Mouse (Mus musculus) skeletal muscle tissue, adult 2 months (tissue): ENCODE results near the gene Gfy.
"Not testable (repeated sequence)": the region's sequence is repeated elsewhere in the genome, so short reads cannot be mapped to it uniquely, and the experiment has no call there.

ENCODE experiments used
- DNase-seq: peaks from one replicate; pipeline ENCODE4 v3.0.0-alpha.2; 2012; ENCODE audit warnings: low read depth, low spot score

Gfy gene

DNA sequence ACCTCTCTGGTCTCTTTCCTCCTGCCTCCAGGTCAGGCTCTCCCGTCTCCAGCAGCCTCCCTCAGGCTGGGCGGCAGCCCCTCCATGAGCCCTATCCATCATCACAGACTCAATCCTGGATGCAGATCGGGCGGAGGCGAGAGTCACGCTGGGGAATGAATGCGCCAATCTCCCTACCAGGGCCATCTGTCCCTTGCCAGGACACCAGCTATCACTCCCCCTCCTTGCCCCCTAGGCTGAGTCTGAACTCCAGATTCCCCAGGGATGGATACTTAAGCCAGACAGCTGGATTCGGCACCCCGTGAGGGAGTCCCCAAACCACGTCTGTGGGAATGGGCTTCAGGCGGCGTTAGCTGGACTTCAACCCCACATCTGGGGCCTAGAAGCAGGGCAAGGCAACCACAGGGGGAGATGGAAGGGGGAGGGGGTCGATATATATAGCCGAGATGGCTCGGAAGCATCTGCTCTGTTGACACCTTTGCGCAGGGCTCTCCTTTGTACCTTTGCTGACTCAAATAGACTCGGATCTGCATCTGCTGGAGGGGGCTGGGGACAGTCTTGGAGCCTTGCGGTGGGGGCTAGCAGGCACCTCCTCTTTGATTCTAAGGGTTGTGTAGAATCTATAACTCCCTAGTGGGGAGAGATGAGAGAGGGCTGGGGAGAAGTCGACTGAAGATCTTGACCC is 11.5 kb downstream of the Gfy start:
- DNase-seq, result no peak

DNA sequence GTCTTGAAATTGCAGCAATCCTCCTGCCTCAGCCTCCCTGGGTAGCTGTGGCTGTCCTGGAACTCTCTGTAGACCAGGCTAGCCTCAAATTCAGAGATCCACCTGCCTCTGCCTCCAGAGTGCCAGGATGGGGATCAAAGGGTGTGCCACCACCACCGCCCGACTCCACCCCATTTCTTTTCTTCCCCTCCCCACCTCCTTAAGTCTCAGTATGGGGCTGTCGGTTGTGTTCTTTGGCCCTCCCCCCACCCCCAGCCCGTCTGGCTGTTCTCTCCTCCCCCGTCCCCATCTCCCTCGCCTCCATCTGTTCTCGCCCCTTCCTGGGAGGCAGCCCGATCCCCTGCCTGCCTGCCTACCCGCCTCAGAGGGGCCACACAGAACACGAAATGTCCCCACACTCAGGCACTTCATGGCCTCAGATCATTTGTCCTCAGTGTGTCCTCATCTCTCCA is 12.4 kb downstream of the Gfy start:
- no peak for DNase-seq

DNA sequence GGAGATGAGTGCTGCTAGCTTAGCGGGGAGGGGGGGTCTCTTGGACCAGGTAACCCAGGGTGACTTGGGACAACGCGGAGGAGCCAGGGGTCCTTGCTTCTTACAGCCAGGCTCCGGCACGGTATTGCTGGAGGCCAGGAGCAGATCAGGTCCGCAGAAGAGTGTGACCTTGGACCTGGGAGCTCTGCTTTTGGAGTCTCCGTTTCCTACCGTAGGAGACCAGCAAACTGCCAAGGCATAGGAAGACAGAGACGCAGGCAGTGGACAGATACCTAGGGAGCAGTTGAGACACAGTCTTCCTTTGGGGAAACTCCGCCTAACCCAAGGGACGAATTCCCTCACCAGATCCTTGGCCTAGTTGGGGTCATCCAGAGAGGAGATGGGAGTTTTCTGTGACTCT is 13.7 kb downstream of the Gfy start:
- no peak for DNase-seq

DNA sequence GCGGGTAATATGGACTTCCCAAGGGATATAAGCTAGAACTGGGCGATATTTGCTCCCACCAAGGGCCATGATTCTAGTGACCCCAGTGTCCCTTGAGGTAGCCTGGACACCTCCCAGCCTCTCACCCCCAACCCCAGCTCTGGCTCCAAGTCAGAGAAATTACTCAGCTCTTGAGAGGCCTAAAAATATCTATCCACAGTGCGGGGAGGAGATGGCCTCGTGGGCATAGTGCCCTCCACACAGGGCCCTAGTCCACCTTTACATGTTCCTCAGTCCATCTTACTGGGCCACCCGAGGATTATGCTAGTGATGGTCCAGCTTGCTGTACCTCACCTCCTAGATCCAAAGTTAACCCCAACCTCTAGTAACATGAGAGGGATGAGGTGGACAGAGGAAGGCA is 14.5 kb downstream of the Gfy start:
- no peak for DNase-seq

DNA sequence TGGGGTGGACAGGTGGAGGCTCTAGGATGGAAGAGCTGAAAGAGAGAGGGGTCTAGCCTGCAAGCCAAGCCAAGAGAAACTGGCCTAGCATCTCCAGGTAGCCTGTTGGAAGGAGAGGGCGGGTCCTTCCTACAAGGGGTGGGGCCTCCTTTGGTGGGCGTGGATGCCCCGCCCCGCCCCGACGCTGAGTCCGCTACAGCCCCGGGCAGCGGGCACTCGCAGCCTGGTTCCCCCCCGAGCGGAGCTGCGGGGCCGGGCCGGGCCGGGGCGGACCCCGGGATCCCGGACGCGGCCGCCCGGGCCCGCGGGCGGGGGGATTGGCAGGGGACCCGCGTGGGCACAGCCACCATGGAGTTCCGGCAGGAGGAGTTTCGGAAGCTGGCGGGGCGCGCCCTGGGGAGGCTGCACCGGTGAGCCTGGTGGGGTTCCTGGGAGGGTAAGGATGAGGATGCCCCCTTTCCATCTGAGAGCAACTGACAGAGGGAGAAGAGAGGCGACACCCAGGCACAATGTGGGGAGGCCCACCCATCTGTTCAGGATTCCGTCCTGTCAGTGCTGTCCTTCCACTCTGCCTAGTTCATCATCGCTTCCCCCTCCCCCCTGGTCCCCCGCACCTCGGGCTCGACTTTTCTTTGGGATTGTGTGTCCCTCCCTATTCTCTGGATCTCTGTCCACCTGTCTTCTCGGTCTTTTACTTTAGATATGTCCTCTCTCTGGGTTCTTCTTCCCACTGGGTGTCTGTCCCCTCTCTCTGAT is 15.5 kb downstream of the Gfy start, which contains the start of gene Slc17a7:
Slc17a7 (plus strand) TSS at position 215 of the 756 bp plus-strand sequence.
- no peak for DNase-seq

DNA sequence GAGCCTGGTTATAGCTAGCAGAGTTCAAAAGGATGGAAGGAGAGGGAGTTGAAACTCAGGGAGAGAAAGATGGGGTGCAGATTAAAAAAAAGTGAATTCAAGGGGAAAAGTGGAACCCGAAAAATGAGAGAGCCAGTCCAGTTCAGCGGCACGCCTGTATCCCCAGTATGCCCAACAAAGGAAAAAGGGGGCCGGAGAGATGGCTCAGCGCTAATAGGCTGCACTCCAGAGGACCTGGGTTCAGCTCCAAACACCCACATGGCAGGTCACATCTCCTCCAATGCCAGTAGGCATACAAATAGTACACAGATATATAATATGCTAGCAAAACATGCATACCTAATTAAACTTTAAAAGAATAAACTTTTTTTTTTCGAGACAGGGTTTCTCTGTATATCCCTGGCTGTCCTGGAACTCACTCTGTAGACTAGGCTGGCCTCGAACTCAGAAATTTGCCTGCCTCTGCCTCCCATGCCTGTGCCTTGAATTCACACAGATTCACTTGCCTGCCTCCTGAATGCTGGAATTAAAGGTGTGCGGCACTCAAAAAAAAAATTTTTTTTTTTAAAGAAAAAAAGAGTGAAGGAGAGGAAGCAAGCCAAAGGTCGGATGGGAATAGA is 16.3 kb downstream of the Gfy start:
- DNase-seq, result no peak

DNA sequence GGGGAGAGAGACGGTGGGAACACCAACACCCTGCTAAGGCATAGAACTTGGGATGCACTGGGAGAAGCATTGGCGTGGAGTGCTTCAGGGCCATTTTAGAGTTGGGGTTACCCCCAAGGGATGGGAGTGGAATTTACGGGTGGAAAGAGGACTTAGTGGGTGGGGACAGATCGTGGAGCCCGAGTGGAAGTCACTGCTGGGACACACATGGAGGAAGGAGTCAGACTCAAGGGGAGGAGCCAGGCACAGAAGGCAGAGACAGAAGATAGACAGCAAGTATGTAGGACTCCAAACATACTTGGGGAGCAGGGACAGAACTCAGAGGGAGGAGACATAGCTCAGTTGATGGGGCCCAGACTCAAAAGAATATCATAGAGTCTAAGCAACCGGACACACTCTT is 16.8 kb downstream of the Gfy start:
- DNase-seq, result no peak

DNA sequence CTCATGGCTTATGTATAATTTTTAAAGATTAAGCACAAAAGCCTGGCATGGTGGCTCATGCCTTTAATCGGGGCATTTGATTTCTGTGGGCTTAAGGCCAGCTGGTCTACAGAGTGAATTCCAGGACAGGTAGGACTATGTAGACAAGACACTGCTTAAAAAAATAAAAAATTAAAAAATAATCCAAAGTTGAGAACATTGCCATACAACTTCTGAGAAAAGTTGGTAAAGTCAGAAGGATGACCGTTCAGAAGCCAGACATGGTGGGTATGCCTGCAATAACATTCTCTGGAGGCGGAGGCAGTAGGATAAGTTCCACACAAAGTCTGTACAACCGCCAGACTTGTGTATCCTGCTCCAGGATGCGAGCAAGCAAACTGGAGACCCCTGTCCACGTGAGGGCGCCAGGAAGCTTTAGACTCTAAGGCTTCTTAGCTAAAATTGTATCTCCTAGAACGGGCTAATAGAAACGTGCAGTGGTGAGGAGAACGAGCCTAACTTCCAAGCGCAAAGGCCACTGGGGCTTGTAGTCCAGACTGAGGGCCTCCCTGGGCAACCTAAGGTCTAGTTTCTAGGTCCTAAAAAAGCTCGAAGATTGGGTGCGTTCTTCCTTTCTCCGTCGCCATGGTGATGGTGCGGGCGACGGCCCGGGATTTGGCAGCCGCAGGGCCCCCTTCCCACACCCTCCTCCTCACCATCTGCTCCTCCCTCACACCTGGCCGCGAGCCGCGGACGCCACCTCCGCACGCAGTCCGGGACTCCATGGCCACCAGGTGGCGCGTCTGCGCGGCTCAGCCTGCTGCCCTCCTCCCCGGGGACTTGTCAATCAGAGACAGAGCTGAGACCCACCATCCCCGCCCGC is 17.5 kb downstream of the Gfy start:
- DNase-seq, result peak; percentile 75

DNA sequence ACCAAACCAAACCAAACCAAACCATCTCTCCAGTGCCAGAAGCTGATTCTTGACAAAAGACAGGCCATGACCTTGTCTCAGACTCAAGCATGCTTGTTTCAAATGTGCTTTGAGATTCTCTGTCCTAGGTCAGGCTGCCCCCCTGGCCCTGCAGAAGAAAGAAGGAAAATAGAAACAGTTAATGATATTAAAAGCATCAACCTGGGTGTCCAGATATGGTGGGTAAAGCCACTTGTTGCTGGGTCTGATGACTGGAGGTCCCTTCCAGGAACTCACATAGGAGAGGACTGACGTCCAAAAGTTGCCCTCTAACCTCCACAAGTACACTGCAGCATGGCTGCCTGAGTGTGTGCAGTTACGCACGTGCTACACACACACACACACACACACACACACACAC is 18.5 kb downstream of the Gfy start:
- DNase-seq, result no peak

DNA sequence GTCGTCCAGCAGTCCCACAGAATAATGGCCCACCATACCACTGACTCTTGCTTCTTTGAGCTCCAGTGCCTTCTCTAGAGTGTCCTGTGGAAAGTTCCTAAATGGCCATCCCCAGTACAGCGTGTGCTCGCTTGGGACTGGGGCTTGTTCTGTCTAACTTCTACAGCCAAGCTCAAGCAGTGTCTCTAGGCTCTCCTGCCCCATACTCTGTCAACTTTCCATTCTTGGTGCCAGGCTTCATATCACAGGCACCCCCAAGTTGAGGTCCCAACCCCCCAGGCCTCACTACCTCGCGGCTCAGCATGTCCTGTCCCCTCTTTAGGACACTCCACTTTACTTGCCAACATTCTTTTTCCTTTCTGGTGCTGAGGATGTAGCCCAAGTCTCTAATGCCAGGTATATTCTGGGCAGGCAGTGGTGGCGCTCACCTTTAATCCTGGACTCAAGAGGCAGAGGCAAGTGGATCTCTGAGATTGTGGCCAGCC is 19.0 kb downstream of the Gfy start:
- no peak for DNase-seq

DNA sequence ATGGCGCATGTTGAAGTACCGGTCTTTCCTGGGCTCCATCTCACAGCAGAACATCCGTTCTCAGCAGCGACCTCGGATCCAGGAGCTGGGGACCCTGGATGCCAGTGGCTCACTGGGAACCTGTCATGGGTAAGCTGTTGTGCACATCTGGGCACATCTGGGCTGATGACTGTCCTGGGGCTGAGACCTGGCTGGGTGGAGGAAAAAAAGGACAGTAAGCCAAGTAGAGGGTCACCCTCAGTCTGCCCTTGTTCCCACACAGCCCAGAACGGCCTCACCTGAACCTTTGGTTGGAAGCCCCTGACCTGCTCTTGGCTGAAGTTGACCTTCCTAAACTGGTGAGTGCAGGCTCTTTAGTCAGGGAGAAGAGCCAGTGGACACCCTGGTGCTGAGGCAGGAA is 20.4 kb downstream of the Gfy start:
- DNase-seq, result no peak

DNA sequence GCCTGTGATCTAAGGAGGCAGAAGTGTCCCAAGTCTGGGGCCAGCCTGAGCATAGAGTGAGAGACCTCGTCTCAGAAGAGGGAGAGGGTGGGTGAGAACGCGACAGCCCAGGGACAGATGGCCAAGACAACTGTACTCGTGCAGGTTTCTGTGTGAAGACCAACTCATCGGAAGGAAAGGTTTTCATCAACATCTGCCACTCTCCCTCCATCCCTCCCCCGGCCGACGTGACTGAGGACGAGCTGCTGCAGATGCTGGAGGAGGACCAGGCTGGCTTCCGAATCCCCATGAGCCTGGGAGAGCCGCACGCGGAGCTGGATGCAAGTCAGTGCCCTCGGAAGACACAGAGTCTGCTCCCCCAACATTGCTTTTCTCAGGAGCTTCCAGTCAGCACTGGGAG is 21.9 kb downstream of the Gfy start:
- DNase-seq, result no peak

DNA sequence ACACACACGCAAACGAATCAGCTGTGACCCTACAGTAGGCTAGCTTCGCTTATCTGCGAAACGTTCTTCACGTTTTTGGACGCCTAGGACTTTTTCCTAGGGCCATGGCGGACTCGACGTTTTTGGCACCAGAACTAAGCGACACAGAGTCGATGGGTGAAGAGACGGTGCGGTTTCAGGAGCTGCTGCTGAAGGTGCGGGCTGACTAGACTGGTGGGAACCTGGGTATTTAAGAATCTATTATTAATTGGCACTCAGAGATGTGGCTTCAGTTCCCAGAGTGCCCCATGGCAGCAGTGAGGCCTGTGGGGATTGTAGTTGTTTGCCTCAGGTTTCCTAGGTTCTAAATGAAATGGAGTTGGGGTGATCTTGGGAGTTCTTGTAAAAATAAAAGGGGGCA is 23.2 kb downstream of the Gfy start:
- DNase-seq, result no peak

DNA sequence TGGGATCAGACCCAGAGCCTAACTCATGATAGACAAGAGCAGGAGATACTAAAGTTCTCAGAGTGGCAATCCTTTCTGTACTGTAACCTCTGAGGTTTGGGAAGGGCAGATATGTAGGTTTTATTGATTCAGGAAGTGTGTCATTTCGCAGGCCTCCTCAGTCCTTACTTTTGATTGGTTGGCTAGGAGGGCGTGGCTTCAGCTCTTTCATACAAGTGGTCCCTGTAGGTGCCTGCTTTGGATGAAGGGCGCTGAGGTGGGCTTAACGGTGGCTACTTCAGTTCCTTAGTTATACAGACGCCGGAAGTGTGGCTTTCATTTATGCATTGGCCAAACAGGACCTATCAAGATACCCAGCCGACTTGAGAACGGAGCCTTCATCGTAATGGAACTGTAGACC is 23.8 kb downstream of the Gfy start:
- DNase-seq, result no peak

DNA sequence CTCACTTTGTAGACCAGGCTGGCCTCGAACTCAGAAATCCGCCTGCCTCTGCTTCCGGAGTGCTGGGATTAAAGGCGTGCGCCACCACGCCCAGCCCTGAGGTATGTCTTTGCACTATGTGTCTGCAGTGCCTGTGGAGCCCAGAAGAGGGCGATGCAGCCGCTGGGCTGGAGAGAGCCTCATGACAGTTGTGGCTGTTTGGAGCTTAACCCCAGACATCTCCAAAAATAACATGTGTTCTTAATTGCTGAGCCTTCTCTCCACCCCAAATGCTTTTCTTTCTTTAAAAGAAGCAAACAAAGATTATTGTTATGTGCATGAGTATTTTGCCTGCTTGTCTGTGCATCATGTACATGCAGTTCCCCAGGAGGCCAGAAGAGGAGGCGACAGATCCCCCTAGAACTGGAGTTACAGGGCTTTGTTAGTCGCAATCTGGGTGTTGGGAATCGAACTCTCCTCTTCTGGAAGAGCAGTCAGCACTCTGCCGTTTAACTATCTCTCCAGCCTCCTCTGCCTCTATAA is 24.3 kb downstream of the Gfy start:
- DNase-seq, result no peak

DNA sequence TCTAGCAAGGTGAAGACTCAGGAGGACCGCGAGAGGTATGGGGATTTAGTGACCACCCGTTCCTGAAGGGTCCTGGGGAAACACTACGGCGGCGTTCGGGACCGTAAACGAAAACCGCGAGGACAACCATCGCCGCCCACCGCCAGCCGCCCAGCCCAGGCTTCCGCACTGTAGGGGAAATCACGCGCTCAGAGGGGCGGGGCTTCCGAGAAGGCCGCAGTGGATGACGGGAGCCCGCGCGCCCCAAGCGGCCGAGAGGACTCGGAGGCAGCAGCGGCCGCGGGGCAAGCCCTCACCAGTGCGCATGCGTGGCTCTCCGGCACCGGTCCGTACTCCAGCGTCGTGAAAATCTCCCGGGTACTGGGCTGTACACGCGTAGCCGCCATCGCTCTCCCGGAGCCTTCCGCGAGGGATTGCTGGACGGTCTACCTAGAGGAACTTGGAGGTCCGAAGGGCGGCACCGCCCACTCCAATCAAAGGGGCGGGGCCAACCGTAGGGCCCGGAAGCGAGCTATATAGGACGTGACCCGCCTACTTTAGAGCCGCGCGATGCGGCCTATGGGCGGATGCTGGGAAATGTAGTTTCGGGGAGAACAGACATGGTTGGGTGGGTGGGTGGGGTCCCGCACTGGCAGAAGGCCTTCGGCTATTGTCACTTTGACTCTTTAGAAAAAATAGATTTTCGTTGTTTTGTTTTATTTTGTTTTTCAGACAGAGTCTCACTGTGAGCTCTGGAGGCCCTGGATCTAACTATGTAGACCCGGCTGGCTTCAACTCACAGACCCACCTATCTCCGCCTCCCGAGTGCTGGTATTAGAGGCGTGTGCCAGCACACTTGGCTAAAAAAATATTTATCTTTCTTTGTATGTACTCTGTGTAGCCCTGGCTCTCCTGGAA is 25.0 kb downstream of the Gfy start, which contains the start of the genes Pih1d1 and Aldh16a1:
Pih1d1 (plus strand) TSS at position 208 of the 897 bp plus-strand sequence.
Aldh16a1 (minus strand) TSS at position 489 of the 897 bp plus-strand sequence.
- DNase-seq, result peak; percentile 96

DNA sequence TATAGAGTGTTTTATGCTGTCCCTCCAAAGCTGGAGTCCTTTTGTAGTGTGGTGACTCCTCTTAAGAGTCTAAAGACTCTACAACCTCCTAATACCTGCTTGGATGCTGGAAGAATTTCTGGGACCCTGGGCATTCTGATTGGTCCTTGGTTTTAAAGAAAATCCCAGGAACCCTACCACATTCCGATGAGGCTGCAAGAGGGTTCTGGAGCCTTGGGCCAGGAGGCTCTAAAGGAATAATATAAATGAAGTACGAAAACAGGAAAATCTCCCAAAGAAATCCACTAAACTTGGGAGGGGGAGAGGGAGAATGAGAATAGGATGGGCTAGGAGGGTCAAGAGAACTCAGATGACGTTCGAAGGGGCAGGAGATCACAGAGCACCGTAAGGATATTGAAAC is 25.8 kb downstream of the Gfy start:
- no peak for DNase-seq

DNA sequence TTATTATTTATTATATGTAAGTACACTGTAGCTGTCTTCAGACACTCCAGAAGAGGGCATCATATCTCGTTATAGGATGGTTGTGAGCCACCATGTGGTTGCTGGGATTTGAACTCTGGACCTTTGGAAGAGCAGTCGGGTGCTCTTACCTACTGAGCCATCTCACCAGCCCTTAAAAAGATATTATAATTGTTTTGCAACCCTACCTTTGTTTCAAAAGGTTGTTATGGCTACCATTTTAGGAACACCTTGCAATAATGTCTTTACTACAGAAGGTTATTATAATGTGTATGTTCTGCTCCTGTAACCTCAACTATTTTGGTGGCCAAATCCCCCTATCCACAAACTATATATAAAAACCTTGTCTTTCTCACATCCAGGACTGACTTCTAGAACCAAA is 26.3 kb downstream of the Gfy start:
- DNase-seq, result not testable (repeated sequence)

DNA sequence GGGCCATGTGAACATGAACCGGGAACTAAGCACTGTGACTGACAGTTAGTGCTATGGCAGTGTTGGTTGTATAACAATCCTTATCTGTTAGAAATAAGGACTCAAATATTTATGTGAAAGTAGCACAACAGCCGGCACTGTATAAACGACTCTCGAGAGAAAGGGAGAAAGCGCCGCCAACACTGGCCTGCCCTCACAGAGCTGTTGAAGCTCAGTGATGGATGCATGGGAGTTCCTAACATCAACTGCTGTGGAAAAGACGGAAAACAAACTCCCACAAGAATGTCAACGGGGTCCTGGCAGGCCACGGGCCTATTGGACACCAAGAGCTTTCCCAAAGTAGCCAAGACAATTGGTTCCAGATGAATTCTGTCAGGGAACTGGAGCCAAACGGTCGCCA is 28.1 kb downstream of the Gfy start:
- DNase-seq, result peak; percentile 70

DNA sequence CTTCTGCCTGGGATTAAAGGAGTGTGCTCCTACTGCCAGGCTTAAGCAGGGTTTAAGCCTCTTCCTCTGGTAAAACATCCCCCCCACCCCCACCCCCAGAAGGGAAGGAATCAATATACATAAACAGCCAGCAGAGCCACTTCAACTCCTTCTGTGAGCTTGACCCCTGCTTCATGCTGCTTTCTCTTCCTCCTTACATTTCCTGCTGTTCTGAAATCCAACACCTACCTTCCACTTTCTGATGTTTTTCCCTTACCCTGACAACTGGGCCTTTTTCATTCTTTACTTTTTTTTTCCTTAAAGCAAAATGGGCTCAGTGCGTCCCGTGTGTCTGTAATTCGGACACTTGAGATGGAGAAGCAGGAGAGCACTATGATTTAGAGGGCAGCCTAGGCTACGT is 29.0 kb downstream of the Gfy start:
- DNase-seq, result no peak
